Mouse (Mus musculus): ENCODE results near the gene Id4. TPM values are rescaled to one million over a fixed set of nuclear protein-coding genes. Genes with fewer than 3 reads are reported as not detected.

The Id4 gene
- 22.2 and 23.9 TPM in 2 replicates for polyA plus RNA-seq (2015; fragmentation: Nextera tagmentation; extraction: Ambion mirVana)

DNA sequence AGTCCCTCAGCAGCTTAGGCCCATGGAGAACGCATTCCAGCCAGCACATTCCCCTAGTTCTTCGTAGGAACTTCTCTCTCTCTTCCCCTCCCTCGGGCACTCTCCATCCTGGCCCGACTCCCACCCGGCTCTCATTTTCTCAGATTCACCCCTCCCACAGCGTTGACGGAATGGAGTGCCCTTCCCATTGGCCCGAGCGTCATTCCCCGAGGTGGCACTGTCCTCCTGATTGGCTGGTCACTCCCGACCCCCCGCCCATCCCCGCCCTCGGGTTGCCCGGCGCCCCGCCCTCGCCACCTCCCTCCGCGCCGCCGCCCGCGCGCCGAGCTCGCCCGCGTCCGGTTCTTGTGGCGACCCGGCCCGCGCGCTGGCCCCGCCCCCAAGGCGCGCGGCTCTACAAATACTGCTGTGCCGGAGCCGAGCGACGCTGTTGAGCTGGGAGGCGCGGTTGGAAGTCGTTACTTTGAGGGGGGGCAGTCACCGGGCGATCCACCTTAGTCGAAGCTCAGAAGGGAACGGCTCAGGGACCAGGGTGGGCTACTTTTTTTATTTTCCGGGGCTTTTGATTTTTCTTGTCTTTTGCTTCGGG, at the start of gene Id4:
Gene Id4 (plus strand): TSS at position 539 of the 589 bp plus-strand sequence.
- ATAC-seq (replicated peaks; ENCODE audit: low FRiP score, low read depth), result peak; percentile 96
- no peaks in the 10 kb centered on the region; the same call in 1 of the 2 replicates for H3K27me3 ChIP-seq (ENCODE audit: insufficient read depth, low read length)
- H3K9me3 ChIP-seq (replicated peaks; ENCODE audit: low read length), result no peaks in the 10 kb centered on the region
- H3K27ac ChIP-seq, result peak within 1 kb of the TSS; percentile 89
- H3K36me3 ChIP-seq (ENCODE audit: insufficient read depth, low read length), result no peaks in the 10 kb centered on the region
- peak within 1 kb of the TSS; percentile 87 for H3K4me3 ChIP-seq (replicated peaks; ENCODE audit: low read depth, low read length)
- no peaks in the 10 kb centered on the region for H3K4me1 ChIP-seq (replicated peaks; ENCODE audit: insufficient read depth, low read length)
- under 1% methylated on average over 52 of the region's 52 CpGs for WGBS
- H3K9ac ChIP-seq (ENCODE audit: low read depth, low read length), result peak within 1 kb of the TSS; percentile 90
- H3K4me2 ChIP-seq (ENCODE audit: low read length), result peak within 1 kb of the TSS; percentile 85
- DNase-seq (ENCODE audit: low spot score), result peak; percentile 98
- no peak for TF ChIP-seq CTCF (IDR thresholded peaks at IDR 0.05; ENCODE audit: low read depth)

DNA sequence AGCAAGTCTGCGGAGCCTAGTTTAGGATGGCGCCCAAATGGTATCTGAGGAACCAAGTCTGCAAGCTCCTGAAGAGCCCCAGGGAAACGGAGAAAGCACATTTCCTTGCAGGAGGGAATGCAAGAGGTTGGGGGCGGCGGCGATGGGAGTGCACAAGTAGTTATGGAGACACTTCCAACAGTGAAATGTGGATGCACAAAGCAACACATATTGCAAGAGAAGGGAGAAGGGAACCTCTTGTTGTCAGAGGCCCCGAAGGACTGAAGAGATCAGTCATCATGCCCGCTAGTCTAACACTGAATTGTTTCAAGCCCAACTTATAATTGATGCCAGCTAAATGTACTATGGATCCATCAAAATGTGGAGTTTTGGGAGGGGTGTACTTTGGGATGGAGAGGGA, 33.9 kb upstream of the Id4 start:
- Histone ChIP-seq H3K9ac (ENCODE audit: low read depth, low read length) (no peak overlapping the region), H3K4me2 (ENCODE audit: low read length) (peak overlapping the region; percentile 38), H3K27ac (no peak overlapping the region), H3K9me3 (replicated peaks; ENCODE audit: low read length) (no peaks in the 10 kb centered on the region), H3K4me1 (replicated peaks; ENCODE audit: insufficient read depth, low read length) (0 out of 2 replicates have a peak, but pooled peaks cover 4% of the 10 kb centered on the region), H3K4me3 (replicated peaks; ENCODE audit: low read depth, low read length) (no peak overlapping the region), H3K27me3 (ENCODE audit: insufficient read depth, low read length) (no peaks in the 10 kb centered on the region), H3K36me3 (ENCODE audit: insufficient read depth, low read length) (no peaks in the 10 kb centered on the region)
- DNase-seq (ENCODE audit: low spot score) (peak; percentile 32), ATAC-seq (replicated peaks; ENCODE audit: low FRiP score, low read depth) (no peak)
- WGBS, result 32% methylated on average over 8 of the region's 8 CpGs
- no peak for TF ChIP-seq CTCF (IDR thresholded peaks at IDR 0.05; ENCODE audit: low read depth)

DNA sequence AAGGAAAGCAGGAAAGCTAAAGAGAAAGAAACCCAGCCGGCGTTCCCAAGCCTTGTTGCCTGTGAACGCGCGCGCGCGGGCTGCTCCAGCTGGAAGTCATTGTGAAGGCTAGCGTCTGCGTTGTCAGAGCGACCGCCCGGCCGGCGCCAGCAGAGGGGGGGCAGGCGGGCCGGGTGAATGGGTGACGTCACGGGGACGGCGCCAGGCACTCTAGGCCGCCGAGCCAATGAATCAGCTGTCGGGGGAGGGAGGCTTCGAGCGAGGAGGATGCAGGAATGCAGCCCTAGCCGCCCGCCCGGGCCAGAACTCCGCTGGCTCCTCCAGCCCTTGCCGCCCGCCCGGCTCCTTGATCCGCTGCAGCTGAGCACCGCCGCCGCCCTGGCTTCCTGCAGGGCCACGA, 33.3 kb upstream of the Id4 start:
- H3K9ac ChIP-seq (ENCODE audit: low read depth, low read length), result peak overlapping the region; percentile 28
- no peaks in the 10 kb centered on the region for H3K36me3 ChIP-seq (ENCODE audit: insufficient read depth, low read length)
- 0% methylated on average over 33 of the region's 38 CpGs for WGBS
- peak overlapping the region; percentile 48 for H3K4me2 ChIP-seq (ENCODE audit: low read length)
- peak overlapping the region; percentile 16; the same call in 1 of the 2 replicates for H3K4me3 ChIP-seq (replicated peaks; ENCODE audit: low read depth, low read length)
- no peak for TF ChIP-seq CTCF (IDR thresholded peaks at IDR 0.05; ENCODE audit: low read depth)
- H3K9me3 ChIP-seq (replicated peaks; ENCODE audit: low read length), result no peaks in the 10 kb centered on the region
- ATAC-seq (replicated peaks; ENCODE audit: low FRiP score, low read depth) (peak; percentile 99), DNase-seq (ENCODE audit: low spot score) (peak; percentile 98)
- H3K27me3 ChIP-seq (ENCODE audit: insufficient read depth, low read length), result no peaks in the 10 kb centered on the region
- H3K27ac ChIP-seq, result peak overlapping the region; percentile 79
- H3K4me1 ChIP-seq (replicated peaks; ENCODE audit: insufficient read depth, low read length), result 0 out of 2 replicates have a peak, but pooled peaks cover 4% of the 10 kb centered on the region

DNA sequence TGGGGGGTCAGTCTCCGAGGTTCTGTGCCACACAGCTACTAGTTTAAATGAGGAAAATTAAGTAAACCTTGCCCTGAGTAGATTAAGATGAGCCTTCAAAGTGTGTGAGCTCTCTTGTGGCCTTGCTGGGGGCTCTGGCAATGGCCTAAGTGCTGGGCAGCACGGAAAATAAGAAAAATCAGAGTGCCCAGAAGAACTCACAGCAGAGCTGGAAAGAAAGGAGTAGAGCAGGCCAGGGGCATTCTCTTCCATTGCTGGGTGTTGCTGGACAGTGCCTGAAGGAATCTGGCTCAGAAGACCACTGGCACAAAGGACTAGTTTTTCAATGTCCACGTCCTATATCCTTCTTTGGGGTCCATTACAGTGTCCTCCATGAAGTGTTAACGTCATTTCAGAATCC, 32.9 kb upstream of the Id4 start:
- Histone ChIP-seq H3K9me3 (replicated peaks; ENCODE audit: low read length) (no peaks in the 10 kb centered on the region), H3K4me3 (replicated peaks; ENCODE audit: low read depth, low read length) (peak overlapping the region; percentile 16; the same call in 1 of the 2 replicates), H3K27me3 (ENCODE audit: insufficient read depth, low read length) (no peaks in the 10 kb centered on the region), H3K9ac (ENCODE audit: low read depth, low read length) (peak overlapping the region; percentile 28), H3K4me2 (ENCODE audit: low read length) (peak overlapping the region; percentile 48), H3K4me1 (replicated peaks; ENCODE audit: insufficient read depth, low read length) (0 out of 2 replicates have a peak, but pooled peaks cover 4% of the 10 kb centered on the region), H3K36me3 (ENCODE audit: insufficient read depth, low read length) (no peaks in the 10 kb centered on the region), H3K27ac (peak overlapping the region; percentile 79)
- no peak for DNase-seq (ENCODE audit: low spot score)
- ATAC-seq (replicated peaks; ENCODE audit: low FRiP score, low read depth), result peak; percentile 10; the same call in 1 of the 2 replicates
- 22% methylated on average over 4 of the region's 4 CpGs for WGBS
- TF ChIP-seq CTCF (IDR thresholded peaks at IDR 0.05; ENCODE audit: low read depth), result no peak

DNA sequence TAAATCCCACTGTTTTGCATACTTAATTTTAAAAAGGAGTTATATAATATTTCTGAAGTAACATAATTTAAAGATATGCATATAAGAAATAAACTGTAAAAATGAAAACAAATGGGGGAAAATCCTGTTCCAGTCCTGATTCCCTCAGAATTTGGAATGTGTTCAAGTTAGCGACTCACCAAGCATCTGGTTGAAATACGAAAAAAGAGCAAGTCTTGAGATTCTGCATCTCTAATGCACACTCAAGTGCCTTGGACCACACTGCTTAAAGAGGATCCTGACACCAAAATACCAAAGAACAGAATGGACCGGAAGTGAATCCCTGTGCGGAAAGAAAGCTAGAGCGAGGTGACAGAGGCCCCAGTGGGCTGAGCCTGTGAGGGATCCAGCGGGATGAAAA, 30.0 kb upstream of the Id4 start:
- Histone ChIP-seq H3K27ac (no peak overlapping the region), H3K4me1 (replicated peaks; ENCODE audit: insufficient read depth, low read length) (0 out of 2 replicates have a peak, but pooled peaks cover 4% of the 10 kb centered on the region), H3K4me3 (replicated peaks; ENCODE audit: low read depth, low read length) (no peak overlapping the region), H3K9ac (ENCODE audit: low read depth, low read length) (no peak overlapping the region), H3K27me3 (ENCODE audit: insufficient read depth, low read length) (no peaks in the 10 kb centered on the region), H3K36me3 (ENCODE audit: insufficient read depth, low read length) (no peaks in the 10 kb centered on the region), H3K4me2 (ENCODE audit: low read length) (no peak overlapping the region), H3K9me3 (replicated peaks; ENCODE audit: low read length) (no peaks in the 10 kb centered on the region)
- no peak for TF ChIP-seq CTCF (IDR thresholded peaks at IDR 0.05; ENCODE audit: low read depth)
- ATAC-seq (replicated peaks; ENCODE audit: low FRiP score, low read depth) (no peak), DNase-seq (ENCODE audit: low spot score) (no peak)
- 59% methylated on average over 6 of the region's 6 CpGs for WGBS

DNA sequence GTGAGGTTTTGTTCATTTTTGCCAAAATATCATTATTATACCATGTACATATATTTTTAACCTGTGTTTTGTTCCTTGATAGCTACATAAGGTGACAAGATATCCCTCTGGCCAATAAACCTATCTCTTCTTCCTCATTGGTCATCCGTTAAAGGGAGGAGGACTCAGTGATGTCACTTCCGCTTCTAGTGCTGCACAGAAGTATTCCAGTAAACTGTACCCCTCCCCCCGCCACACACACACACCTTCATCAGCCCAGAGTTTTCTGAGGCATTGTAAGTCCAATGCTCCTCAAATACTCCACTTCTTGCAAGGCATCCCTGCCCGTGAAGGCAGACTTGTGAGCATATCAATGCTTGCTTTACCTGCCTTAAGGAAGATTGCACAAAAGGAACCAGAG, 24.6 kb upstream of the Id4 start:
- Histone ChIP-seq H3K27me3 (ENCODE audit: insufficient read depth, low read length) (no peaks in the 10 kb centered on the region), H3K4me1 (replicated peaks; ENCODE audit: insufficient read depth, low read length) (no peaks in the 10 kb centered on the region), H3K4me3 (replicated peaks; ENCODE audit: low read depth, low read length) (no peak overlapping the region), H3K9me3 (replicated peaks; ENCODE audit: low read length) (no peaks in the 10 kb centered on the region), H3K36me3 (ENCODE audit: insufficient read depth, low read length) (no peaks in the 10 kb centered on the region), H3K27ac (no peak overlapping the region), H3K4me2 (ENCODE audit: low read length) (no peak overlapping the region), H3K9ac (ENCODE audit: low read depth, low read length) (no peak overlapping the region)
- 85% methylated on average over 4 of the region's 4 CpGs for WGBS
- DNase-seq (ENCODE audit: low spot score), result no peak
- ATAC-seq (replicated peaks; ENCODE audit: low FRiP score, low read depth), result no peak
- TF ChIP-seq CTCF (IDR thresholded peaks at IDR 0.05; ENCODE audit: low read depth), result no peak
